Mouse (Mus musculus): Measurements from ENCODE around the gene Nfyc. TPM values are rescaled to one million over a fixed set of nuclear protein-coding genes. Genes with fewer than 3 reads are reported as not detected.

Gene Nfyc
- polyA plus RNA-seq, 1 experiment from 2014 or later: 83.1 TPM

- Histone ChIP-seq H3K4me1 (replicated peaks; ENCODE audit: control insufficient read depth, insufficient read depth, low read length) (no peaks in the 10 kb centered on the region), H3K9ac (ENCODE audit: low read depth, low read length) (no peak overlapping the region), H3K27ac (ENCODE audit: low read depth, low read length) (no peak overlapping the region), H3K36me3 (ENCODE audit: control insufficient read depth, insufficient read depth, low read length) (no peaks in the 10 kb centered on the region), H3K4me3 (ENCODE audit: low read depth, low read length) (no peak overlapping the region), H3K9me3 (ENCODE audit: control insufficient read depth, low read length) (no peaks in the 10 kb centered on the region), H3K27me3 (replicated peaks; ENCODE audit: control insufficient read depth, insufficient read depth, low read length) (no peaks in the 10 kb centered on the region), H3K4me2 (no peak overlapping the region)
- no peak for DNase-seq (ENCODE audit: low spot score)
- ATAC-seq (replicated peaks; ENCODE audit: low FRiP score): no peak
- WGBS: 36% methylated on average over 2 of the region's 2 CpGs
These were observed 29.9 kb downstream of the Nfyc start for GRCm38 (mm10) chr4:120801446-120801845.

- Histone ChIP-seq H3K9ac (ENCODE audit: low read depth, low read length) (no peak overlapping the region), H3K9me3 (ENCODE audit: control insufficient read depth, low read length) (no peaks in the 10 kb centered on the region), H3K4me1 (replicated peaks; ENCODE audit: control insufficient read depth, insufficient read depth, low read length) (no peaks in the 10 kb centered on the region), H3K27ac (ENCODE audit: low read depth, low read length) (no peak overlapping the region), H3K27me3 (replicated peaks; ENCODE audit: control insufficient read depth, insufficient read depth, low read length) (no peaks in the 10 kb centered on the region), H3K4me3 (ENCODE audit: low read depth, low read length) (no peak overlapping the region), H3K36me3 (ENCODE audit: control insufficient read depth, insufficient read depth, low read length) (no peaks in the 10 kb centered on the region), H3K4me2 (no peak overlapping the region)
- ATAC-seq (replicated peaks; ENCODE audit: low FRiP score): no peak
- WGBS: 87% methylated on average over 3 of the region's 3 CpGs
- no peak for DNase-seq (ENCODE audit: low spot score)
These were observed 30.7 kb downstream of the Nfyc start for GRCm38 (mm10) chr4:120800691-120801090.

GRCm38 (mm10) chr4:120799680-120800166 lies 31.6 kb downstream of the Nfyc start:
- ATAC-seq (replicated peaks; ENCODE audit: low FRiP score): no peak
- 81% methylated on average over 2 of the region's 2 CpGs for WGBS
- no peak overlapping the region for H3K9ac ChIP-seq (ENCODE audit: low read depth, low read length)

GRCm38 (mm10) chr4:120797985-120798725 lies 33.2 kb downstream of the Nfyc start:
- Histone ChIP-seq H3K4me3 (ENCODE audit: low read depth, low read length) (no peak overlapping the region), H3K36me3 (ENCODE audit: control insufficient read depth, insufficient read depth, low read length) (no peaks in the 10 kb centered on the region), H3K27ac (ENCODE audit: low read depth, low read length) (no peak overlapping the region), H3K27me3 (replicated peaks; ENCODE audit: control insufficient read depth, insufficient read depth, low read length) (no peaks in the 10 kb centered on the region), H3K4me2 (no peak overlapping the region), H3K9ac (ENCODE audit: low read depth, low read length) (no peak overlapping the region), H3K9me3 (ENCODE audit: control insufficient read depth, low read length) (no peaks in the 10 kb centered on the region), H3K4me1 (replicated peaks; ENCODE audit: control insufficient read depth, insufficient read depth, low read length) (no peaks in the 10 kb centered on the region)
- ATAC-seq (replicated peaks; ENCODE audit: low FRiP score) (no peak), DNase-seq (ENCODE audit: low spot score) (no peak)
- WGBS: 88% methylated on average over 4 of the region's 5 CpGs

More at GRCm38 (mm10) chr4:120799680-120800166, 31.6 kb downstream of the Nfyc start:
- no peaks in the 10 kb centered on the region for H3K4me1 ChIP-seq (replicated peaks; ENCODE audit: control insufficient read depth, insufficient read depth, low read length)
- no peak for DNase-seq (ENCODE audit: low spot score)
- H3K4me3 ChIP-seq (ENCODE audit: low read depth, low read length): no peak overlapping the region
- no peaks in the 10 kb centered on the region for H3K9me3 ChIP-seq (ENCODE audit: control insufficient read depth, low read length)
- H3K4me2 ChIP-seq: no peak overlapping the region
- H3K27me3 ChIP-seq (replicated peaks; ENCODE audit: control insufficient read depth, insufficient read depth, low read length): no peaks in the 10 kb centered on the region
- no peaks in the 10 kb centered on the region for H3K36me3 ChIP-seq (ENCODE audit: control insufficient read depth, insufficient read depth, low read length)
- H3K27ac ChIP-seq (ENCODE audit: low read depth, low read length): no peak overlapping the region

GRCm38 (mm10) chr4:120796687-120797086 lies 34.7 kb downstream of the Nfyc start:
- Histone ChIP-seq H3K4me3 (ENCODE audit: low read depth, low read length) (no peak overlapping the region), H3K4me2 (no peak overlapping the region), H3K27me3 (replicated peaks; ENCODE audit: control insufficient read depth, insufficient read depth, low read length) (no peaks in the 10 kb centered on the region), H3K36me3 (ENCODE audit: control insufficient read depth, insufficient read depth, low read length) (no peaks in the 10 kb centered on the region), H3K27ac (ENCODE audit: low read depth, low read length) (no peak overlapping the region), H3K9me3 (ENCODE audit: control insufficient read depth, low read length) (no peaks in the 10 kb centered on the region), H3K9ac (ENCODE audit: low read depth, low read length) (no peak overlapping the region), H3K4me1 (replicated peaks; ENCODE audit: control insufficient read depth, insufficient read depth, low read length) (no peaks in the 10 kb centered on the region)
- ATAC-seq (replicated peaks; ENCODE audit: low FRiP score) (no peak), DNase-seq (ENCODE audit: low spot score) (no peak)
- 75% methylated on average over 2 of the region's 2 CpGs for WGBS

- Histone ChIP-seq H3K36me3 (ENCODE audit: control insufficient read depth, insufficient read depth, low read length) (no peaks in the 10 kb centered on the region), H3K4me1 (replicated peaks; ENCODE audit: control insufficient read depth, insufficient read depth, low read length) (no peaks in the 10 kb centered on the region), H3K4me3 (ENCODE audit: low read depth, low read length) (no peak overlapping the region), H3K4me2 (no peak overlapping the region), H3K27me3 (replicated peaks; ENCODE audit: control insufficient read depth, insufficient read depth, low read length) (no peaks in the 10 kb centered on the region), H3K9ac (ENCODE audit: low read depth, low read length) (no peak overlapping the region), H3K9me3 (ENCODE audit: control insufficient read depth, low read length) (no peaks in the 10 kb centered on the region), H3K27ac (ENCODE audit: low read depth, low read length) (no peak overlapping the region)
- ATAC-seq (replicated peaks; ENCODE audit: low FRiP score) (no peak), DNase-seq (ENCODE audit: low spot score) (no peak)
- 88% methylated on average over 1 of the region's 1 CpGs for WGBS
These were observed 35.7 kb downstream of the Nfyc start for GRCm38 (mm10) chr4:120795646-120796045.

GRCm38 (mm10) chr4:120792918-120793317 lies 38.5 kb downstream of the Nfyc start:
- no peaks in the 10 kb centered on the region for H3K9me3 ChIP-seq (ENCODE audit: control insufficient read depth, low read length)
- H3K4me3 ChIP-seq (ENCODE audit: low read depth, low read length): no peak overlapping the region
- H3K9ac ChIP-seq (ENCODE audit: low read depth, low read length): no peak overlapping the region
- no peak for ATAC-seq (replicated peaks; ENCODE audit: low FRiP score)
- no peaks in the 10 kb centered on the region for H3K4me1 ChIP-seq (replicated peaks; ENCODE audit: control insufficient read depth, insufficient read depth, low read length)
- no peak overlapping the region for H3K27ac ChIP-seq (ENCODE audit: low read depth, low read length)
- 86% methylated on average over 2 of the region's 2 CpGs for WGBS
- no peak for DNase-seq (ENCODE audit: low spot score)
- H3K4me2 ChIP-seq: no peak overlapping the region
- H3K36me3 ChIP-seq (ENCODE audit: control insufficient read depth, insufficient read depth, low read length): peaks cover 2% of the 10 kb centered on the region; the same call in 1 of the 2 replicates
- H3K27me3 ChIP-seq (replicated peaks; ENCODE audit: control insufficient read depth, insufficient read depth, low read length): no peaks in the 10 kb centered on the region

- no peak for ATAC-seq (replicated peaks; ENCODE audit: low FRiP score)
- no peak for DNase-seq (ENCODE audit: low spot score)
- no peaks in the 10 kb centered on the region for H3K4me1 ChIP-seq (replicated peaks; ENCODE audit: control insufficient read depth, insufficient read depth, low read length)
- 90% methylated on average over 4 of the region's 4 CpGs for WGBS
- H3K27me3 ChIP-seq (replicated peaks; ENCODE audit: control insufficient read depth, insufficient read depth, low read length): no peaks in the 10 kb centered on the region
- H3K4me3 ChIP-seq (ENCODE audit: low read depth, low read length): no peak overlapping the region
- no peak overlapping the region for H3K4me2 ChIP-seq
- no peak overlapping the region for H3K27ac ChIP-seq (ENCODE audit: low read depth, low read length)
- no peaks in the 10 kb centered on the region for H3K9me3 ChIP-seq (ENCODE audit: control insufficient read depth, low read length)
- peaks cover 7% of the 10 kb centered on the region for H3K36me3 ChIP-seq (ENCODE audit: control insufficient read depth, insufficient read depth, low read length)
- H3K9ac ChIP-seq (ENCODE audit: low read depth, low read length): no peak overlapping the region
These were observed 41.3 kb downstream of the Nfyc start for GRCm38 (mm10) chr4:120790027-120790426.

- Histone ChIP-seq H3K4me2 (no peak overlapping the region), H3K27ac (ENCODE audit: low read depth, low read length) (no peak overlapping the region), H3K9ac (ENCODE audit: low read depth, low read length) (no peak overlapping the region), H3K9me3 (ENCODE audit: control insufficient read depth, low read length) (no peaks in the 10 kb centered on the region), H3K4me3 (ENCODE audit: low read depth, low read length) (no peak overlapping the region), H3K4me1 (replicated peaks; ENCODE audit: control insufficient read depth, insufficient read depth, low read length) (no peaks in the 10 kb centered on the region), H3K36me3 (ENCODE audit: control insufficient read depth, insufficient read depth, low read length) (peaks cover 16% of the 10 kb centered on the region; the same call in 1 of the 2 replicates), H3K27me3 (replicated peaks; ENCODE audit: control insufficient read depth, insufficient read depth, low read length) (peaks cover 10% of the 10 kb centered on the region)
- DNase-seq (ENCODE audit: low spot score) (no peak), ATAC-seq (replicated peaks; ENCODE audit: low FRiP score) (no peak)
- WGBS: 74% methylated on average over 5 of the region's 5 CpGs
These were observed 75.6 kb downstream of the Nfyc start for GRCm38 (mm10) chr4:120755801-120756200.
